Mouse (Mus musculus): ENCODE measurements around the gene Fmo4.

DNA sequence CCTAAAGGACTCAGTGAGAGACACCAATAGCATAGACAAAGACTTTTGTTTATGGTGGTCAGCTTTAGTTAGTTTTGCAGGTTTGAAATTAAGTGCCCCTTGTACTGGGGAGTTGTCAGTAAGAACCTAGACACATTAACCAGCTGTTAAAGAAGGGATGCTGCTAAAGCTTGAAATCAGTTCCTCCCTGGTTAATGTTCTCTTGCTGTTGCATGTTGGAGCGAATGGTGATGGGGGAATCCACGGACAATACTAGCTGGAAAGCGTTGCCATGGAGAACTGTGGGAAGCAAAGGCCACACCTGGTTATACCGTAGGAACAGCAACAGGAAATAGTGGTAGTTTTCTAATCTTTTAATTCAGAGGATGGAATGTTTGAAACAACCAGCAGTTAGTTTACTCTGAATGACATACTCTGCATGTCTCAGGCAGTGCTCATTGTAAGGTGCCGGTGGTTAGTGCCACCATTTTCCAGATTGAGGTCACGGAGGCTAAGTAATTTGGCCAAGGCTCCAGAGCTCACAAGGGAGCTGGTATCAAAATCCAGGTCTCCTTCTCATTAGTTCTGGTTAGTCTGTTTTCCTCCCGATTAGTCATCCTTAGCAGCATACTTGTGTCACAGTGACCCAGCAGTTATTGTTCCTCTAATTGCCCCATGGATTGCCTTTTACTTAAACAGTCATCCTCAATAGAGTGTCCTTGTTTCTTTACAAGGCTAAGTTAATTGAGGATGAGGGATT is 21.3 kb downstream of the Fmo4 start:
- no peak for TF ChIP-seq CTCF (IDR thresholded peaks at IDR 0.05; ENCODE audit: borderline replicate concordance, control insufficient read depth, extremely low read depth, insufficient read depth, low read length, poor library complexity)
- TF ChIP-seq POLR2A (IDR thresholded peaks at IDR 0.05; ENCODE audit: control insufficient read depth, extremely low read depth, insufficient read depth, low read length, poor library complexity) = no peak

All from thymus, adult 2 months (tissue).